Mouse (Mus musculus) limb, embryonic 11.5 days (tissue): ENCODE measurements at regions not wholly inside any gene's neighbourhood (a gene's known extent, or its start where the extent isn't known, plus 50 kb on each side); places are given as distances from the start of the nearest gene placed in this dataset.
A peak's percentile ranks its signal among the peaks of the same experiment; 100 is the strongest.

Experiments
- ATAC-seq: fragments of 200-750 bp; cut with Nextera tagmentation; 2 replicates; pipeline ENCODE4 v1.8.0; 2017; ENCODE audit warnings: low read depth; ENCODE audit not compliant: insufficient number of reproducible peaks, low FRiP score, low TSS enrichment
- DNase-seq: peaks from one replicate; pipeline ENCODE4 v3.0.0-alpha.2; 2015; ENCODE audit warnings: low spot score
- H3K27ac ChIP-seq: fragments of 300-500 bp; sonication (generic); replicated peaks from 2 replicates; pipeline ENCODE4 v1.5.1; 2014; ENCODE audit warnings: low read depth, mild to moderate bottlenecking, low read length
- H3K27me3 ChIP-seq: fragments of 300-500 bp; sonication (generic); 2 replicates; pipeline ENCODE4 v1.6.1; 2014; ENCODE audit warnings: mild to moderate bottlenecking, low read length, mixed read lengths; ENCODE audit not compliant: control insufficient read depth, insufficient read depth
- H3K36me3 ChIP-seq: fragments of 300-500 bp; sonication (generic); 2 replicates; pipeline ENCODE4 v1.6.1; 2014; ENCODE audit warnings: mild to moderate bottlenecking, low read length, moderate library complexity, mixed read lengths; ENCODE audit not compliant: control insufficient read depth, insufficient read depth
- H3K4me1 ChIP-seq: fragments of 300-500 bp; sonication (generic); 2 replicates; pipeline ENCODE4 v1.6.1; 2014; ENCODE audit warnings: low read length, mixed read lengths; ENCODE audit not compliant: control insufficient read depth, insufficient read depth
- H3K4me2 ChIP-seq: fragments of 300-500 bp; sonication (generic); 2 replicates; pipeline ENCODE4 v1.6.1; 2014; ENCODE audit warnings: low read depth, mild to moderate bottlenecking, moderate library complexity; ENCODE audit not compliant: severe bottlenecking
- H3K4me3 ChIP-seq: fragments of 300-500 bp; sonication (generic); 2 replicates; pipeline ENCODE4 v1.5.1; 2014; ENCODE audit warnings: low read depth, low read length
- H3K9ac ChIP-seq: fragments of 300-500 bp; sonication (generic); 2 replicates; pipeline ENCODE4 v1.6.1; 2014; ENCODE audit warnings: mild to moderate bottlenecking, low read length
- H3K9me3 ChIP-seq: fragments of 300-500 bp; sonication (generic); 2 replicates; pipeline ENCODE4 v1.6.1; 2016; ENCODE audit warnings: low read length; ENCODE audit not compliant: control insufficient read depth
- WGBS: fragments of 180-500 bp; shearing (Covaris S2); extraction: QIAGEN DNeasy Blood & Tissue Kit; methylation state at CpG from one replicate; pipeline ENCODE4 v1.1.7; 2014; 5-methylcytosine and 5-hydroxymethylcytosine counted together

DNA sequence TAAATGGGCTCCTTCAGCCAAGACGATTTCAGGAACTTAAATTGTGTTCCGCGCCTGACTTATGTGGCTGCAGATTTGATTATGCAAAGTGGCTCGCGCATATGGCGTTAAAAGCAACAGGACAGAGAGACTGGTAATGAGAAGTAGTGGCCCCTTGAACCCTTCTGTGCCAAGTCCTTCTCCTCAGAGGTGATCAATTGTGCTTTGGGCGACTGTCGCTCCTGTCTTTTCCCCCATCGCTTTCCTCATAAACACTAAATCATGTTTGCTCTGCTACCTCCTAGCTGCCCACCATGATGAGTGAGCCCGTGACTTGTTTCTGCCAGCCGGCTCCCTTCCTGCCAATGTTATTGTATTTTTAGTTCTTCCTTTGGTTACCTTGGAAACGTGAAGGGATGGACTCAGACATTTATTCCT lies 360.2 kb downstream of the Matn1 start:
- Histone ChIP-seq H3K9me3 (no peaks in the 10 kb centered on the region), H3K27ac (no peak overlapping the region), H3K4me2 (no peak overlapping the region), H3K36me3 (no peaks in the 10 kb centered on the region), H3K9ac (no peak overlapping the region), H3K4me3 (no peak overlapping the region), H3K27me3 (no peaks in the 10 kb centered on the region), H3K4me1 (no peaks in the 10 kb centered on the region)
- no peak for DNase-seq
- ATAC-seq = no peak
- 83% methylated on average over 12 of the region's 12 CpGs for WGBS

DNA sequence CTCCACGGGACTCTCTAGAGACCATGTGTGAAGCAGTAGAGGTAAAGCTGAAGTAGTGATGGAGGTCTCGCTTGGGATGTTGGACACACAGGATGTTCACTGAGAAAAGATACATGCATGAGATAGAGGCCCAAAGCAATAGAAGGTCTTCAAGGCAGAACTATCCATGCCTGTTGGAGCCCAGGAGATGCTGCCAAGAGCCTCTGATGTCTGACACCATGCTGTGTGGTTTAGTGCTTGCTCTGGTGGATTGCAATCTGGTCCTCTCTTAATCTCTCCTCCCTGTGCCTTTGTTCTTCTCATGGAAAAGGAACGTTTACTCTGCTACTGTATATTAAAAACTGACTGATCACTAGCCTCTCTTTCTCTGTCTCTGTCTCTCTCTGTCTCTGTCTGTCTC lies 370.0 kb downstream of the Matn1 start:
- Histone ChIP-seq H3K4me1 (no peaks in the 10 kb centered on the region), H3K9me3 (no peaks in the 10 kb centered on the region), H3K4me2 (no peak overlapping the region), H3K27me3 (no peaks in the 10 kb centered on the region), H3K9ac (no peak overlapping the region), H3K27ac (no peak overlapping the region), H3K4me3 (no peak overlapping the region), H3K36me3 (no peaks in the 10 kb centered on the region)
- ATAC-seq (no peak), DNase-seq (no peak)
- 73% methylated on average over 3 of the region's 3 CpGs for WGBS

DNA sequence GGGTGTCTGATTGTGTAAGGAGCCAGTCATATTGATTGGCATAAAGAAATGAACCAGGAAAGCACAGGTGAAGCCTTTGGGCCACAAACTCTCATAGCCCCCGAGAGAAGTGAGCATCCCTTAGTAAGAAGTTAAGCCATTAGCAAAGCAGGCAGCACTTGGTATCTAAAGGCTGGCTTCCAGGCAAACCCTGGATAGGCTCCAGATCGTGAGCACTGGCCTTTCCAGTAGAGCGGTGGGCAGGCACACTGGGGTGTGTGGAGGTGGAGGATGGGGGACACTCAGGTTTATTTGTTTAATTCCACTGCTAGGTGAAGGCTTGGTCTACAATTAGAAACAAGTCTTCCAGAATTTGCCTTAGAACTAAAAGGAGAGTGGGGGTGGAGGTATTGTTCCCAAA lies 371.9 kb downstream of the Matn1 start:
- Histone ChIP-seq H3K27ac (no peak overlapping the region), H3K4me3 (no peak overlapping the region), H3K36me3 (no peaks in the 10 kb centered on the region), H3K27me3 (no peaks in the 10 kb centered on the region), H3K4me1 (no peaks in the 10 kb centered on the region), H3K9me3 (no peaks in the 10 kb centered on the region), H3K9ac (no peak overlapping the region), H3K4me2 (no peak overlapping the region)
- ATAC-seq = no peak
- WGBS = 85% methylated on average over 3 of the region's 3 CpGs
- DNase-seq = no peak

- no peaks in the 10 kb centered on the region for H3K27me3 ChIP-seq
- no peak overlapping the region for H3K4me2 ChIP-seq
- H3K27ac ChIP-seq = 0 out of 2 replicates have a peak overlapping the region, but pooled peaks have one; percentile 14
- no peak overlapping the region for H3K9ac ChIP-seq
- 67% methylated on average over 5 of the region's 5 CpGs for WGBS
- 0 out of 2 replicates have a peak, but pooled peaks cover 2% of the 10 kb centered on the region for H3K4me1 ChIP-seq
- no peak overlapping the region for H3K4me3 ChIP-seq
- no peaks in the 10 kb centered on the region for H3K36me3 ChIP-seq
- DNase-seq = peak; percentile 56
- ATAC-seq = no peak
- H3K9me3 ChIP-seq = no peaks in the 10 kb centered on the region; the same call in 1 of the 2 replicates
Observed at GRCm38 (mm10) chr4:131322323-131322722, 378.1 kb downstream of the Matn1 start.

DNA sequence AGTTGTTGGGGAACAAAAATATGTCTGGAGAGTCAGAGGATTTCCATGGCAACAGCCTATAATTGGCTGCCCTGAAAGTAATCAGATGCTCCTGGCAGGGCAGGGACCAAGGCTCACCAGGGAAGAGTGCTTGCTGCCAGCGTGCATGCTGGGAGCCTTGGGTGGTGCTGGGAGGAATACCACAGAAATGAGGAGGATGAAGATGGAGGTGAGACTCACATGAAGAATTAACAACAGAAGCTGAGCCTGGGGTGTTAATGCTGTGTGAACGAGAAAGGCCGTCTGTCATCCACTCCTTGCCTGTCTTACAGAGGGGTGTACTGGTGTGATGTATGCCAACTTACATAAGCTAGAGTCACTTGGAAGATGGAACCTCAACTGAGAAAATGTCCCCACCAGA lies 380.3 kb downstream of the Matn1 start:
- Histone ChIP-seq H3K9ac (no peak overlapping the region), H3K4me3 (no peak overlapping the region), H3K4me2 (no peak overlapping the region), H3K36me3 (no peaks in the 10 kb centered on the region), H3K27me3 (no peaks in the 10 kb centered on the region), H3K9me3 (no peaks in the 10 kb centered on the region; the same call in 1 of the 2 replicates), H3K27ac (no peak overlapping the region), H3K4me1 (0 out of 2 replicates have a peak, but pooled peaks cover 2% of the 10 kb centered on the region)
- ATAC-seq (no peak), DNase-seq (no peak)
- 75% methylated on average over 3 of the region's 3 CpGs for WGBS

DNA sequence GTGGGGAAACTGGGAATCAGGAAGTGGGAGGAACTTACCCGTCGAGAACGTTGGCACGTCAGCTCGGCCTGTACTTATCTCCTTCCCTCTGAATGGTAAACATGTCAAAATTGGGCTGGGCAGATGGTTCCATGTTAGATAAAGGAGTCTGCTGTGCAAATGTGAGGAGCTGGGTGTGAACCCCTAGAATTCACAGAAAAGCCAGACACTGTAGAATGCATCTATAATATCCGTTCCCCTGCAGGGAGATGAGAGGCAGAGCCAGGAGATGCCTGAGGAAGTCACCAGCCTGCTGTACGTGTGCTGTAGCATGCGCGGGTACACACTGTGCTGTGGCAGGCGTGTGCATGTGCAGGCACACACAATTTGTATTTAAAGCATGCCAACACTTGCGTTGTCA lies 381.0 kb downstream of the Matn1 start:
- Histone ChIP-seq H3K27ac (no peak overlapping the region), H3K4me2 (no peak overlapping the region), H3K36me3 (no peaks in the 10 kb centered on the region), H3K9me3 (no peaks in the 10 kb centered on the region; the same call in 1 of the 2 replicates), H3K27me3 (no peaks in the 10 kb centered on the region), H3K4me1 (0 out of 2 replicates have a peak, but pooled peaks cover 2% of the 10 kb centered on the region), H3K9ac (no peak overlapping the region), H3K4me3 (no peak overlapping the region)
- WGBS = 86% methylated on average over 11 of the region's 11 CpGs
- ATAC-seq (no peak), DNase-seq (no peak)

- H3K27ac ChIP-seq = no peak overlapping the region
- H3K9me3 ChIP-seq = no peaks in the 10 kb centered on the region; the same call in 1 of the 2 replicates
- no peak for DNase-seq
- H3K9ac ChIP-seq = no peak overlapping the region
- H3K4me3 ChIP-seq = no peak overlapping the region
- H3K4me1 ChIP-seq = 0 out of 2 replicates have a peak, but pooled peaks cover 2% of the 10 kb centered on the region
- no peaks in the 10 kb centered on the region for H3K36me3 ChIP-seq
- no peak overlapping the region for H3K4me2 ChIP-seq
- H3K27me3 ChIP-seq = no peaks in the 10 kb centered on the region
- no peak for ATAC-seq
- WGBS = 91% methylated on average over 3 of the region's 3 CpGs
Observed at GRCm38 (mm10) chr4:131325609-131326008, 381.4 kb downstream of the Matn1 start.

- Histone ChIP-seq H3K27ac (no peak overlapping the region), H3K36me3 (no peaks in the 10 kb centered on the region), H3K4me3 (no peak overlapping the region), H3K27me3 (no peaks in the 10 kb centered on the region), H3K4me2 (no peak overlapping the region), H3K9me3 (no peaks in the 10 kb centered on the region; the same call in 1 of the 2 replicates), H3K4me1 (no peaks in the 10 kb centered on the region), H3K9ac (no peak overlapping the region)
- no peak for ATAC-seq
- WGBS = 57% methylated on average over 5 of the region's 5 CpGs
- DNase-seq = no peak
Observed at GRCm38 (mm10) chr4:131329398-131329797, 385.2 kb downstream of the Matn1 start.

DNA sequence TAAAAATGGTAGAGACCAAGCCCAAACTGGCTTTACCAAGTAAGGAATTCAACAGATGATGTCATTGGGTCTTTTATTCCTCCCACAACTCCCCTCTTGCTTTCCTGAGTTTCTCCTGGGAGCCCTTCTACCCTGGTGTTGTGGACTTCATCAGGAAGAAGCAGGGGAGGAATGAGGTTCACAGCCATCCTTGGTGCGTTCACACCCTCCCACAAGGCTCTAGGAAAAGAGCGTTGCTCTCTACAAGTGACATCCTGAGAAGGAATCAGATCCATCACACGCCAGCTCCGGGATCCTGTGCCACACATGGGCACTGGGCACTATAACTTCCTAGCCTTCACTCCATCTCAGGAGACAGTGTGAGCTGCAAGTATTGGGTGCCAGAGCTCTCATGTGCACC lies 387.5 kb downstream of the Matn1 start:
- no peaks in the 10 kb centered on the region for H3K36me3 ChIP-seq
- no peak overlapping the region for H3K9ac ChIP-seq
- DNase-seq = no peak
- no peaks in the 10 kb centered on the region for H3K27me3 ChIP-seq
- H3K4me1 ChIP-seq = no peaks in the 10 kb centered on the region
- no peak overlapping the region for H3K27ac ChIP-seq
- WGBS = 94% methylated on average over 4 of the region's 4 CpGs
- H3K9me3 ChIP-seq = no peaks in the 10 kb centered on the region
- ATAC-seq = no peak
- H3K4me3 ChIP-seq = no peak overlapping the region
- no peak overlapping the region for H3K4me2 ChIP-seq
